Mouse (Mus musculus) forebrain, embryonic 15.5 days (tissue): ENCODE results near the gene Dek. TPM values are rescaled to one million over a fixed set of nuclear protein-coding genes. Genes with fewer than 3 reads are reported as not detected.

Experiments used
- ATAC-seq: fragments of 200-750 bp; cut with Nextera tagmentation; replicated peaks from 2 replicates; pipeline ENCODE4 v1.8.0; 2017; ENCODE audit warnings: mild to moderate bottlenecking, moderate TSS enrichment, moderate library complexity
- H3K27ac ChIP-seq: fragments of 300-500 bp; sonication (generic); replicated peaks from 2 replicates; pipeline ENCODE4 v1.5.1; 2015; ENCODE audit warnings: mild to moderate bottlenecking, inconsistent platforms
- H3K27me3 ChIP-seq: fragments of 300-500 bp; sonication (generic); 2 replicates; pipeline ENCODE4 v1.6.1; 2015; ENCODE audit warnings: inconsistent platforms
- H3K36me3 ChIP-seq: fragments of 300-500 bp; sonication (generic); 2 replicates; pipeline ENCODE4 v1.6.1; 2015; ENCODE audit warnings: mild to moderate bottlenecking, inconsistent platforms
- H3K4me1 ChIP-seq: fragments of 300-500 bp; sonication (generic); 2 replicates; pipeline ENCODE4 v1.6.1; 2015; ENCODE audit warnings: inconsistent platforms
- H3K4me2 ChIP-seq: fragments of 300-500 bp; sonication (generic); replicated peaks from 2 replicates; pipeline ENCODE4 v1.6.1; 2015; ENCODE audit warnings: mild to moderate bottlenecking, inconsistent platforms
- H3K4me3 ChIP-seq: fragments of 300-500 bp; sonication (generic); 2 replicates; pipeline ENCODE4 v1.5.1; 2015; ENCODE audit warnings: mild to moderate bottlenecking, inconsistent platforms
- H3K9ac ChIP-seq: fragments of 300-500 bp; sonication (generic); replicated peaks from 2 replicates; pipeline ENCODE4 v1.6.1; 2015; ENCODE audit warnings: mild to moderate bottlenecking, inconsistent platforms
- H3K9me3 ChIP-seq: fragments of 300-500 bp; sonication (generic); 2 replicates; pipeline ENCODE4 v1.6.1; 2016; ENCODE audit warnings: inconsistent platforms
- WGBS: fragments of 180-500 bp; shearing (Covaris S2); methylation state at CpG from one replicate; pipeline ENCODE4 v1.1.7; 2015; ENCODE audit warnings: mixed read lengths; 5-methylcytosine and 5-hydroxymethylcytosine counted together
- polyA plus RNA-seq: library from polyadenylated mRNA; unstranded; fragments of >200 nt; fragmentation: Nextera tagmentation; extraction: Ambion mirVana; gene quantifications from 2 replicates; pipeline ENCODE4 v1.2.1, GENCODE M21; 2015

Gene Dek
- polyA plus RNA-seq, 1 experiment from 2014 or later, result 181 TPM

GRCm38 (mm10) chr13:47104856-47105541 is 1.0 kb downstream of the Dek start:
- ATAC-seq, result no peak
- Histone ChIP-seq H3K9me3 (no peaks in the 10 kb centered on the region), H3K4me1 (peaks cover 29% of the 10 kb centered on the region), H3K4me2 (peak overlapping the region; percentile 51), H3K4me3 (peak overlapping the region; percentile 83), H3K27ac (peak overlapping the region; percentile 98), H3K27me3 (no peaks in the 10 kb centered on the region), H3K36me3 (peaks cover 12% of the 10 kb centered on the region), H3K9ac (peak overlapping the region; percentile 86)
- 0% methylated on average over 25 of the region's 25 CpGs for WGBS

GRCm38 (mm10) chr13:47104146-47104545 is 1.9 kb downstream of the Dek start:
- peak overlapping the region; percentile 86 for H3K9ac ChIP-seq
- WGBS, result 6% methylated on average over 2 of the region's 2 CpGs
- ATAC-seq, result no peak

GRCm38 (mm10) chr13:47100587-47100986 is 5.4 kb downstream of the Dek start:
- H3K27me3 ChIP-seq, result no peaks in the 10 kb centered on the region
- peaks cover 23% of the 10 kb centered on the region for H3K4me1 ChIP-seq
- no peak overlapping the region for H3K4me2 ChIP-seq
- H3K36me3 ChIP-seq, result peaks cover 33% of the 10 kb centered on the region
- no peak for ATAC-seq
- no peak overlapping the region for H3K27ac ChIP-seq
- 87% methylated on average over 2 of the region's 2 CpGs for WGBS
- no peak overlapping the region for H3K9ac ChIP-seq
- H3K4me3 ChIP-seq, result no peak overlapping the region
- no peaks in the 10 kb centered on the region for H3K9me3 ChIP-seq

More at GRCm38 (mm10) chr13:47104146-47104545, 1.9 kb downstream of the Dek start:
- Histone ChIP-seq H3K9me3 (no peaks in the 10 kb centered on the region), H3K4me2 (peak overlapping the region; percentile 51), H3K27me3 (no peaks in the 10 kb centered on the region), H3K4me3 (peak overlapping the region; percentile 83), H3K27ac (no peak overlapping the region), H3K4me1 (peaks cover 29% of the 10 kb centered on the region), H3K36me3 (peaks cover 17% of the 10 kb centered on the region)

- H3K4me3 ChIP-seq, result no peak overlapping the region
- H3K4me2 ChIP-seq, result no peak overlapping the region
- WGBS, result 84% methylated on average over 7 of the region's 7 CpGs
- ATAC-seq, result no peak
- peaks cover 15% of the 10 kb centered on the region for H3K4me1 ChIP-seq
- no peaks in the 10 kb centered on the region for H3K27me3 ChIP-seq
- peaks cover 41% of the 10 kb centered on the region for H3K36me3 ChIP-seq
- no peak overlapping the region for H3K27ac ChIP-seq
- H3K9ac ChIP-seq, result no peak overlapping the region
- no peaks in the 10 kb centered on the region for H3K9me3 ChIP-seq
Observed at GRCm38 (mm10) chr13:47099265-47099664, 6.7 kb downstream of the Dek start.

GRCm38 (mm10) chr13:47096591-47096990 is 9.4 kb downstream of the Dek start:
- H3K36me3 ChIP-seq, result peaks cover 50% of the 10 kb centered on the region
- no peaks in the 10 kb centered on the region for H3K4me1 ChIP-seq
- no peak overlapping the region for H3K4me3 ChIP-seq
- H3K27me3 ChIP-seq, result no peaks in the 10 kb centered on the region
- H3K9ac ChIP-seq, result no peak overlapping the region
- no peaks in the 10 kb centered on the region for H3K9me3 ChIP-seq
- no peak overlapping the region for H3K27ac ChIP-seq
- WGBS, result 86% methylated on average over 2 of the region's 2 CpGs
- no peak overlapping the region for H3K4me2 ChIP-seq
- ATAC-seq, result no peak

GRCm38 (mm10) chr13:47093791-47094190 is 12.2 kb downstream of the Dek start:
- Histone ChIP-seq H3K4me3 (no peak overlapping the region), H3K4me1 (no peaks in the 10 kb centered on the region), H3K36me3 (peaks cover 45% of the 10 kb centered on the region), H3K9ac (no peak overlapping the region), H3K27ac (no peak overlapping the region), H3K9me3 (no peaks in the 10 kb centered on the region), H3K27me3 (no peaks in the 10 kb centered on the region), H3K4me2 (no peak overlapping the region)
- WGBS, result 91% methylated on average over 2 of the region's 2 CpGs
- ATAC-seq, result no peak

GRCm38 (mm10) chr13:47089271-47089670 is 16.7 kb downstream of the Dek start:
- Histone ChIP-seq H3K9me3 (no peaks in the 10 kb centered on the region), H3K27me3 (no peaks in the 10 kb centered on the region), H3K4me3 (no peak overlapping the region), H3K9ac (no peak overlapping the region), H3K27ac (no peak overlapping the region), H3K4me1 (no peaks in the 10 kb centered on the region), H3K4me2 (no peak overlapping the region), H3K36me3 (peaks cover 45% of the 10 kb centered on the region)
- no peak for ATAC-seq
- 86% methylated on average over 2 of the region's 2 CpGs for WGBS

- Histone ChIP-seq H3K36me3 (peaks cover 39% of the 10 kb centered on the region), H3K27me3 (no peaks in the 10 kb centered on the region)
- 100% methylated on average over 1 of the region's 1 CpGs for WGBS
Observed at GRCm38 (mm10) chr13:47088433-47088832, 17.6 kb downstream of the Dek start.

GRCm38 (mm10) chr13:47080905-47081505 is 25.0 kb downstream of the Dek start:
- no peak overlapping the region for H3K4me2 ChIP-seq
- no peaks in the 10 kb centered on the region for H3K9me3 ChIP-seq
- H3K4me1 ChIP-seq, result no peaks in the 10 kb centered on the region
- no peak overlapping the region for H3K27ac ChIP-seq
- peaks cover 74% of the 10 kb centered on the region for H3K36me3 ChIP-seq
- no peak overlapping the region for H3K9ac ChIP-seq
- no peak overlapping the region for H3K4me3 ChIP-seq
- WGBS, result 86% methylated on average over 4 of the region's 4 CpGs
- H3K27me3 ChIP-seq, result no peaks in the 10 kb centered on the region
- no peak for ATAC-seq

More at GRCm38 (mm10) chr13:47088433-47088832, 17.6 kb downstream of the Dek start:
- no peak overlapping the region for H3K9ac ChIP-seq
- no peak overlapping the region for H3K27ac ChIP-seq
- H3K4me3 ChIP-seq, result no peak overlapping the region
- no peak for ATAC-seq
- H3K9me3 ChIP-seq, result no peaks in the 10 kb centered on the region
- no peak overlapping the region for H3K4me2 ChIP-seq
- H3K4me1 ChIP-seq, result no peaks in the 10 kb centered on the region

GRCm38 (mm10) chr13:47078799-47079198 is 27.2 kb downstream of the Dek start:
- no peak overlapping the region for H3K27ac ChIP-seq
- H3K36me3 ChIP-seq, result peaks cover 74% of the 10 kb centered on the region
- no peaks in the 10 kb centered on the region for H3K4me1 ChIP-seq
- no peak overlapping the region for H3K9ac ChIP-seq
- H3K9me3 ChIP-seq, result no peaks in the 10 kb centered on the region
- no peak overlapping the region for H3K4me2 ChIP-seq
- H3K4me3 ChIP-seq, result no peak overlapping the region
- WGBS, result 72% methylated on average over 5 of the region's 5 CpGs
- ATAC-seq, result no peak
- H3K27me3 ChIP-seq, result no peaks in the 10 kb centered on the region

GRCm38 (mm10) chr13:47077367-47077766 is 28.6 kb downstream of the Dek start:
- no peaks in the 10 kb centered on the region for H3K27me3 ChIP-seq
- H3K4me2 ChIP-seq, result no peak overlapping the region
- peaks cover 70% of the 10 kb centered on the region for H3K36me3 ChIP-seq
- no peak overlapping the region for H3K27ac ChIP-seq
- no peaks in the 10 kb centered on the region for H3K9me3 ChIP-seq
- H3K4me1 ChIP-seq, result no peaks in the 10 kb centered on the region
- no peak overlapping the region for H3K9ac ChIP-seq
- no peak for ATAC-seq
- H3K4me3 ChIP-seq, result no peak overlapping the region

GRCm38 (mm10) chr13:47076156-47076555 is 29.8 kb downstream of the Dek start:
- H3K9me3 ChIP-seq, result no peaks in the 10 kb centered on the region
- 89% methylated on average over 5 of the region's 5 CpGs for WGBS
- no peak overlapping the region for H3K4me3 ChIP-seq
- H3K27me3 ChIP-seq, result no peaks in the 10 kb centered on the region
- ATAC-seq, result no peak
- no peak overlapping the region for H3K4me2 ChIP-seq
- H3K9ac ChIP-seq, result no peak overlapping the region
- H3K4me1 ChIP-seq, result no peaks in the 10 kb centered on the region
- H3K27ac ChIP-seq, result no peak overlapping the region
- H3K36me3 ChIP-seq, result peaks cover 67% of the 10 kb centered on the region

- no peaks in the 10 kb centered on the region for H3K27me3 ChIP-seq
- ATAC-seq, result no peak
- H3K4me2 ChIP-seq, result no peak overlapping the region
- H3K27ac ChIP-seq, result no peak overlapping the region
- H3K4me3 ChIP-seq, result no peak overlapping the region
- H3K4me1 ChIP-seq, result no peaks in the 10 kb centered on the region
- H3K9ac ChIP-seq, result no peak overlapping the region
- peaks cover 41% of the 10 kb centered on the region for H3K36me3 ChIP-seq
- no peaks in the 10 kb centered on the region for H3K9me3 ChIP-seq
- WGBS, result 86% methylated on average over 5 of the region's 5 CpGs
Observed at GRCm38 (mm10) chr13:47072484-47072883, 33.5 kb downstream of the Dek start.
